Mouse (Mus musculus) heart, postnatal 0 days (tissue): Measurements from ENCODE around the gene Zcwpw1. TPM values are rescaled to one million over a fixed set of nuclear protein-coding genes. Genes with fewer than 3 reads are reported as not detected.

Source experiments
- ATAC-seq: fragments of 200-750 bp; cut with Nextera tagmentation; 2 replicates; pipeline ENCODE4 v1.8.0; 2017; ENCODE audit warnings: low read depth, moderate number of reproducible peaks, moderate library complexity; ENCODE audit not compliant: insufficient read depth
- DNase-seq: peaks from one replicate; pipeline ENCODE4 v3.0.0-alpha.2; 2016; ENCODE audit warnings: low spot score
- H3K27ac ChIP-seq: fragments of 300-500 bp; sonication (generic); 2 replicates; pipeline ENCODE4 v1.5.1; 2014; ENCODE audit warnings: low read depth, mild to moderate bottlenecking
- H3K27me3 ChIP-seq: fragments of 300-500 bp; sonication (generic); 2 replicates; pipeline ENCODE4 v1.6.1; 2014; ENCODE audit warnings: low read length, mixed read lengths; ENCODE audit not compliant: control insufficient read depth, insufficient read depth
- H3K36me3 ChIP-seq: fragments of 300-500 bp; sonication (generic); replicated peaks from 2 replicates; pipeline ENCODE4 v1.6.1; 2014; ENCODE audit warnings: low read length, mixed read lengths; ENCODE audit not compliant: control insufficient read depth, insufficient read depth
- H3K4me1 ChIP-seq: fragments of 300-500 bp; sonication (generic); 2 replicates; pipeline ENCODE4 v1.6.1; 2014; ENCODE audit warnings: antibody characterized with exemption; ENCODE audit not compliant: control insufficient read depth, insufficient read depth
- H3K4me2 ChIP-seq: fragments of 300-500 bp; sonication (generic); 2 replicates; pipeline ENCODE4 v1.6.1; 2014; ENCODE audit warnings: low read depth, mild to moderate bottlenecking, low read length, moderate library complexity
- H3K4me3 ChIP-seq: fragments of 300-500 bp; sonication (generic); 2 replicates; pipeline ENCODE4 v1.5.1; 2014; ENCODE audit warnings: low read depth, low read length
- H3K9ac ChIP-seq: fragments of 300-500 bp; sonication (generic); replicated peaks from 2 replicates; pipeline ENCODE4 v1.6.1; 2014; ENCODE audit warnings: low read depth, low read length, mixed read lengths
- H3K9me3 ChIP-seq: fragments of 300-500 bp; sonication (generic); replicated peaks from 2 replicates; pipeline ENCODE4 v1.6.1; 2016; ENCODE audit warnings: low read length; ENCODE audit not compliant: control insufficient read depth
- CTCF ChIP-seq: IDR thresholded peaks from 2 replicates; pipeline ENCODE4 v1.5.1; 2016; ENCODE audit warnings: antibody characterized with exemption, control low read depth, low read depth
- EP300 ChIP-seq: IDR thresholded peaks from 2 replicates; pipeline ENCODE4 v1.6.1; 2016; ENCODE audit warnings: antibody characterized with exemption, low read depth
- WGBS: fragments of 180-500 bp; shearing (Covaris S2); extraction: QIAGEN DNeasy Blood & Tissue Kit; methylation state at CpG from one replicate; pipeline ENCODE4 v1.1.7; 2014; 5-methylcytosine and 5-hydroxymethylcytosine counted together
- polyA plus RNA-seq: library from polyadenylated mRNA; unstranded; fragments of >200 nt; fragmentation: Nextera tagmentation; extraction: Ambion mirVana; gene quantifications from 2 replicates; pipeline ENCODE4 v1.2.1, GENCODE M21; 2015
- total RNA-seq: library from RNA; depleted of rRNA; stranded (reverse); fragments of >200 nt; gene quantifications from 2 replicates; pipeline ENCODE4 v1.2.3, GENCODE M21; 2014; ENCODE audit warnings: low replicate concordance

Gene Zcwpw1
- total and polyA plus RNA-seq, 2 experiments from 2014 or later = 2.2 to 8.7 TPM

GRCm38 (mm10) chr5:137751221-137751887, 36.2 kb upstream of the Zcwpw1 start:
- Histone ChIP-seq H3K4me1 (peaks cover 58% of the 10 kb centered on the region), H3K9ac (0 out of 2 replicates have a peak overlapping the region, but pooled peaks have one; percentile 4), H3K9me3 (no peaks in the 10 kb centered on the region), H3K27ac (peak overlapping the region; percentile 89), H3K4me3 (no peak overlapping the region), H3K27me3 (no peaks in the 10 kb centered on the region), H3K36me3 (peaks cover 39% of the 10 kb centered on the region), H3K4me2 (peak overlapping the region; percentile 5; the same call in 1 of the 2 replicates)
- ATAC-seq (no peak), DNase-seq (peak; percentile 63)
- WGBS = 70% methylated on average over 13 of the region's 13 CpGs
- TF ChIP-seq EP300 (no peak), CTCF (no peak)

GRCm38 (mm10) chr5:137751988-137752387, 35.6 kb upstream of the Zcwpw1 start:
- no peak for TF ChIP-seq CTCF
- TF ChIP-seq EP300 = no peak
- H3K36me3 ChIP-seq = peaks cover 45% of the 10 kb centered on the region

DNA sequence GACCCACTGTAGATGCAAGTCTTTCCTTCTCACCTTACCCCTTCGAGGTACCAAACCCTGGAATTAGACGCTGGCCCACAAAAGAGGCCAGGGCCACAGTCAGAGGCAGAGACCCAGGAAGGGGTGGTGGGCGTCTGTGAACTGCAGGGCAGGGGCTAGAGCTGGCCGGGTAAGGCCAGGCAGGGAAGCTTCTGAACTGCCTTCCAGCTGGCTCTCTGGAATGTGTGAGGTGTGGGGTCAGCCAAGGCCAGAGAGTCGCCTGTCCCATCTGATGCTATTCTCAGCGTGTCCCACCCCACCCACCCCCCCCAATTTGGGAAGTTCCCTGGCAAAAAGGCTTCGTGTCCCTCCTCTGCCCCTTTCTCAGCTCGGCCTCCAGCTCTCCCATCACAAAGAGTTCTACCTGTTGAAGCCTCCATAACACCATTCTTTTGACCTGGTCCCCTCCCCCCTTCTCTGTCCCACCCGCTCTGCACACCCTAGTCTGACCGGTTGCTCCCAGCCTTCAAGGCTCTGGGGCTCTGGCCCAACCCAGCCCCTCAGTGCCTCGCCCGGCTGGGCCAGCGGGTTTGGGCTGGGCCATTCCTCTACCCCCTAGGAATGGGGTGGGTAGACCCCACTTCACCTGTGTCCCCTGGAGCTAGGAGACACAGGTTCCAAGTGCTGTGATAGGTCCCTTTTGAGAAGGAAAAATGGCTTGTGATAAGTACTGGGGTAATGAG, 34.3 kb upstream of the Zcwpw1 start:
- Histone ChIP-seq H3K9ac (peak overlapping the region; percentile 0; the same call in 1 of the 2 replicates), H3K4me1 (peaks cover 72% of the 10 kb centered on the region), H3K27me3 (no peaks in the 10 kb centered on the region), H3K4me3 (no peak overlapping the region), H3K4me2 (peak overlapping the region; percentile 8; the same call in 1 of the 2 replicates), H3K27ac (peak overlapping the region; percentile 89), H3K9me3 (no peaks in the 10 kb centered on the region), H3K36me3 (peaks cover 50% of the 10 kb centered on the region)
- 47% methylated on average over 12 of the region's 13 CpGs for WGBS
- no peak; the same call in 1 of the 2 replicates for TF ChIP-seq EP300
- TF ChIP-seq CTCF = no peak
- ATAC-seq = peak; percentile 34; the same call in 1 of the 2 replicates
- DNase-seq = peak; percentile 42

More at GRCm38 (mm10) chr5:137751988-137752387, 35.6 kb upstream of the Zcwpw1 start:
- Histone ChIP-seq H3K4me3 (no peak overlapping the region), H3K9me3 (no peaks in the 10 kb centered on the region), H3K9ac (0 out of 2 replicates have a peak overlapping the region, but pooled peaks have one; percentile 4), H3K4me1 (peaks cover 63% of the 10 kb centered on the region), H3K27me3 (no peaks in the 10 kb centered on the region), H3K27ac (peak overlapping the region; percentile 89), H3K4me2 (no peak overlapping the region; the same call in 1 of the 2 replicates)
- ATAC-seq (no peak), DNase-seq (no peak)
- 81% methylated on average over 6 of the region's 6 CpGs for WGBS

DNA sequence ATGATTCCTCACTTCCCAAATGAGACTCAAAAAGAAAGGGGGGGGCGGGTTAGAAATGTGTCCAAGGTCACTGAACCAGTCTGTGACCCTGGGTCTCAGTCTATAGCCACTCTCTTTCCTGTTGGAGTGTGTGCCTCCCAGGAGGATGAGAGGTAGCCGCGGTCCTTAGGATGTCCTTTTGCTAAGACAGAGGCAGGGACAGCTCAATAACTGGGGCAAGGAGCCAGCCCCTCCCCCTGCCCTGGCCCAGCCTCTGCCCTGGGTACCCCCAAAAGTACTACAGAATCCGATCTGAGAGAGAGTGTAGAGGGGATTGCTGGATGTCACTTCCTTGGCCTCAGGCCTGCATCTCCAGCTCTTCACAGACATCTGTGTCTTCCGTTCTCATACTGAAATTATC, 32.2 kb upstream of the Zcwpw1 start:
- no peak overlapping the region for H3K9ac ChIP-seq
- TF ChIP-seq EP300 = no peak
- TF ChIP-seq CTCF = no peak
- H3K27me3 ChIP-seq = no peaks in the 10 kb centered on the region
- H3K36me3 ChIP-seq = peaks cover 62% of the 10 kb centered on the region
- peaks cover 71% of the 10 kb centered on the region for H3K4me1 ChIP-seq
- H3K4me3 ChIP-seq = no peak overlapping the region
- no peaks in the 10 kb centered on the region for H3K9me3 ChIP-seq
- ATAC-seq (no peak), DNase-seq (no peak)
- H3K27ac ChIP-seq = peak overlapping the region; percentile 73
- H3K4me2 ChIP-seq = no peak overlapping the region
- WGBS = 79% methylated on average over 5 of the region's 5 CpGs

- no peak overlapping the region for H3K4me3 ChIP-seq
- H3K36me3 ChIP-seq = peaks cover 60% of the 10 kb centered on the region
- H3K4me1 ChIP-seq = peaks cover 64% of the 10 kb centered on the region
- no peaks in the 10 kb centered on the region for H3K9me3 ChIP-seq
- TF ChIP-seq EP300 (no peak), CTCF (no peak)
- H3K9ac ChIP-seq = no peak overlapping the region
- no peak for DNase-seq
- no peak overlapping the region for H3K4me2 ChIP-seq
- WGBS = 45% methylated on average over 3 of the region's 3 CpGs
- ATAC-seq = no peak
- H3K27ac ChIP-seq = peak overlapping the region; percentile 73
- no peaks in the 10 kb centered on the region for H3K27me3 ChIP-seq
Measured at GRCm38 (mm10) chr5:137756106-137756505, 31.5 kb upstream of the Zcwpw1 start.
